Mouse (Mus musculus) thymus, adult 2 months (tissue): ENCODE data around the gene Cxadr.

ENCODE experiments used
- CTCF ChIP-seq: fragments of 200-500 bp; IDR thresholded peaks from 2 replicates; pipeline ENCODE4 v1.5.1; 2012; ENCODE audit warnings: mild to moderate bottlenecking, control low read depth, low read length, moderate library complexity, borderline replicate concordance; ENCODE audit not compliant: control insufficient read depth, poor library complexity, insufficient read depth; ENCODE audit errors: extremely low read depth
- POLR2A ChIP-seq: fragments of 200-500 bp; IDR thresholded peaks from 2 replicates; pipeline ENCODE4 v1.6.1; 2012; ENCODE audit warnings: mild to moderate bottlenecking, low read length, control low read depth, moderate library complexity; ENCODE audit not compliant: control insufficient read depth, poor library complexity, insufficient read depth; ENCODE audit errors: extremely low read depth

DNA sequence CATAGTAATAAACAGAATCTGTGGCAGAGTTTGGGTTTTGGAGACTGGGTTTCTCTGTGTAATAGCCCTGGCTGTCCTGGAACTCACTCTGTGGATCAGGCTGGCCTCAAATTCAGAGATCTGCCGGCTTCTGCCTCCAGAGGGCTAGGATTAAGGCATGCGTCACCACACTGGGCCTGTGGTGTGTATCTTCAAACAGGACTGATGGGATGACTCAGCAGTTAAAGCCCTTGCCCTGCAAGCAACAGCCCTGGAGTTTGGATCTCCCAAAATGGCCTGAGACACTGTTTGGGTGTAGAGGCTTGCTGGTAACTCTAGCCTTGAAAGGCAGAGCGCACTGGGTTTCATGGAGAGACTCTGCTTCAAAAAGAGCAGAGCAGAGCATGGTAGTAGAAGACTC, 98.1 kb downstream of the Cxadr start:
- TF ChIP-seq POLR2A (no peak), CTCF (no peak)
